Mouse (Mus musculus) liver, adult 2 months (tissue): Measurements from ENCODE around the gene Prdm8.

Experiments used
- CTCF ChIP-seq: fragments of 200-500 bp; IDR thresholded peaks from 2 replicates; pipeline ENCODE4 v1.5.1; 2011; ENCODE audit warnings: low read depth, low read length, control low read depth
- POLR2A ChIP-seq: fragments of 200-500 bp; IDR thresholded peaks from 2 replicates; pipeline ENCODE4 v1.6.1; 2011; ENCODE audit warnings: low read length, control low read depth; ENCODE audit not compliant: insufficient read depth; ENCODE audit errors: extremely low read depth

DNA sequence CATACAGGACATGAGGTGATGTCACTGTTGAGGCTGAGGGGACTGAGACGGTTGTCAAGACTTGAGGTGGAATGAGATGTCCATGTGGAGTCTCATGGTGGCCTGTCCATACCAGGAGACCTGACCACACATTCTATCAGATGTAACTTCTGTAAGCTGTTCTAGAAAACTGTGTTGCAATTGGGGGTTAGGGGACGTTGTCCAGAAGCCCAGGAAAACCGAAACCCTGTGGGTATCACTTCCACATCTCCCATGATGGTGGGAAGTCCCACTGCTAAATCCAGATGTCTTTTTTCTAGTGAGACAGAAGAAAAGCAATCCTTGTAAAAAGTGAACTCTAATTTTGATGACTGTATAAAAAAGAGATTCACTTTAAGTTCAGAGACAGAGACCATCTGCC lies 39.9 kb upstream of the Prdm8 start:
- TF ChIP-seq CTCF: no peak
- no peak for TF ChIP-seq POLR2A
